Mouse (Mus musculus) colon, adult 2 months (tissue): ENCODE results near the gene Fam122a. TPM values are rescaled to one million over a fixed set of nuclear protein-coding genes. Genes with fewer than 3 reads are reported as not detected.

ENCODE experiments used
- polyA plus RNA-seq: library from polyadenylated mRNA; depleted of rRNA; stranded (reverse); fragments of >200 nt; gene quantifications from 2 replicates; pipeline ENCODE4 v1.2.3, GENCODE M21; 2012; rRNA removed

Gene Fam122a
- polyA plus RNA-seq = 23.9 and 26.0 TPM in 2 replicates

GRCm38 (mm10) chr19:24476929-24477882, at the start of gene Fam122a:
TSS of gene Fam122a (minus strand) at chr19:24477356.

Other genes starting within 250 kb of the Fam122a start
- 8.2 and 12.4 TPM in 2 replicates for gene Fxn, start 196.8 kb downstream of the Fam122a start, polyA plus RNA-seq
- 18.0 and 22.3 TPM in 2 replicates for gene Pip5k1b, start 78.5 kb upstream of the Fam122a start, polyA plus RNA-seq
- gene Tmem252, start 196.7 kb upstream of the Fam122a start, polyA plus RNA-seq = 3.7 and 4.4 TPM in 2 replicates